Mouse (Mus musculus): Measurements from ENCODE around the gene Cd33.

GRCm38 (mm10) chr7:43475706-43476105 lies 68.5 kb downstream of the Cd33 start:
- TF ChIP-seq CTCF (IDR thresholded peaks at IDR 0.05) (no peak), EP300 (IDR thresholded peaks at IDR 0.05; ENCODE audit: insufficient read depth, low read depth, low read length) (no peak)
